Mouse (Mus musculus): ENCODE measurements around the gene Myl10.

Gene Myl10

GRCm38 (mm10) chr5:136705532-136705931 lies 12.6 kb downstream of the Myl10 start:
- DNase-seq (ENCODE audit: low read depth, low spot score): peak; percentile 60

- peak; percentile 84 for DNase-seq (ENCODE audit: low read depth, low spot score)
Observed at GRCm38 (mm10) chr5:136706803-136707202, 13.9 kb downstream of the Myl10 start.

- peak; percentile 33 for DNase-seq (ENCODE audit: low read depth, low spot score)
Observed at GRCm38 (mm10) chr5:136708116-136708515, 15.2 kb downstream of the Myl10 start.

- DNase-seq (ENCODE audit: low read depth, low spot score): no peak
Observed at GRCm38 (mm10) chr5:136710742-136711141, 17.8 kb downstream of the Myl10 start.

GRCm38 (mm10) chr5:136714232-136714875 lies 21.4 kb downstream of the Myl10 start:
- peak; percentile 23 for DNase-seq (ENCODE audit: low read depth, low spot score)

- peak; percentile 85 for DNase-seq (ENCODE audit: low read depth, low spot score)
Observed at GRCm38 (mm10) chr5:136714879-136715278, 21.9 kb downstream of the Myl10 start.

- peak; percentile 78 for DNase-seq (ENCODE audit: low read depth, low spot score)
Observed at GRCm38 (mm10) chr5:136716696-136717572, 24.0 kb downstream of the Myl10 start.

- DNase-seq (ENCODE audit: low read depth, low spot score): no peak
Observed at GRCm38 (mm10) chr5:136717573-136717854, 24.6 kb downstream of the Myl10 start.

GRCm38 (mm10) chr5:136718656-136719055 lies 25.7 kb downstream of the Myl10 start:
- DNase-seq (ENCODE audit: low read depth, low spot score): peak; percentile 26

- DNase-seq (ENCODE audit: low read depth, low spot score): no peak
Observed at GRCm38 (mm10) chr5:136721596-136721995, 28.6 kb downstream of the Myl10 start.

- peak; percentile 49 for DNase-seq (ENCODE audit: low read depth, low spot score)
Observed at GRCm38 (mm10) chr5:136726271-136726670, 33.3 kb downstream of the Myl10 start.

GRCm38 (mm10) chr5:136738918-136739317 lies 46.0 kb downstream of the Myl10 start:
- no peak for DNase-seq (ENCODE audit: low read depth, low spot score)

- DNase-seq (ENCODE audit: low read depth, low spot score): peak; percentile 57
Observed at GRCm38 (mm10) chr5:136746596-136746995, 53.6 kb downstream of the Myl10 start.

Measured in R1 (cell line).